Mouse (Mus musculus): ENCODE results near the gene Ctf2. TPM values are rescaled to one million over a fixed set of nuclear protein-coding genes. Genes with fewer than 3 reads are reported as not detected.

The Ctf2 gene
- polyA plus RNA-seq, 1 experiment from 2014 or later = 0.27 TPM

DNA sequence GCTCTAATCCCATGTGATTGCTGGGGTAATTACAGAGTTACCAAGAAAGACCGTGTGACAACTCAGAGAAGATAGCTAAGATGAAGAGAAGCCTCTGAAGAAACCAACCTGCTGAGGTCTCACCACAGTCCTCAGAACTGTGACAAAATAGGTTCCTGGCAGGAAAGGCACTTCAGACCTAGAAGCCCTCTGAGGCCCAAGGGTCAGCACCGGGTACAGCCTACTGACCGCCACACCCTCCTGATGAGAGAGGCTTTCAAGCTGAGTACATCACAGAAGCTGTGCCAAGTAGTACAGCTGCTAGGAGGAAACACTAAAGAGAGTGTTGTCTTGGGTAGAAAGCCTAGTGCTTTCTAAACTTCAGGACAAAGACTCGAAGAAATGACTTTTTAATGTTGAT lies 59.2 kb downstream of the Ctf2 start:
- Histone ChIP-seq H3K4me3 (ENCODE audit: low read depth, low read length) (no peak overlapping the region), H3K36me3 (ENCODE audit: control insufficient read depth, insufficient read depth, low read length) (no peaks in the 10 kb centered on the region), H3K4me2 (ENCODE audit: low read depth, low read length) (no peak overlapping the region), H3K27me3 (ENCODE audit: control insufficient read depth, insufficient read depth, low read length) (no peaks in the 10 kb centered on the region), H3K9ac (replicated peaks; ENCODE audit: low read depth, low read length) (no peak overlapping the region), H3K4me1 (ENCODE audit: control insufficient read depth, insufficient read depth, low read length) (no peaks in the 10 kb centered on the region), H3K9me3 (ENCODE audit: control insufficient read depth, low read length) (no peaks in the 10 kb centered on the region), H3K27ac (ENCODE audit: low read depth, low read length) (no peak overlapping the region)
- 72% methylated on average over 4 of the region's 4 CpGs for WGBS
- no peak for ATAC-seq (ENCODE audit: low read depth)

DNA sequence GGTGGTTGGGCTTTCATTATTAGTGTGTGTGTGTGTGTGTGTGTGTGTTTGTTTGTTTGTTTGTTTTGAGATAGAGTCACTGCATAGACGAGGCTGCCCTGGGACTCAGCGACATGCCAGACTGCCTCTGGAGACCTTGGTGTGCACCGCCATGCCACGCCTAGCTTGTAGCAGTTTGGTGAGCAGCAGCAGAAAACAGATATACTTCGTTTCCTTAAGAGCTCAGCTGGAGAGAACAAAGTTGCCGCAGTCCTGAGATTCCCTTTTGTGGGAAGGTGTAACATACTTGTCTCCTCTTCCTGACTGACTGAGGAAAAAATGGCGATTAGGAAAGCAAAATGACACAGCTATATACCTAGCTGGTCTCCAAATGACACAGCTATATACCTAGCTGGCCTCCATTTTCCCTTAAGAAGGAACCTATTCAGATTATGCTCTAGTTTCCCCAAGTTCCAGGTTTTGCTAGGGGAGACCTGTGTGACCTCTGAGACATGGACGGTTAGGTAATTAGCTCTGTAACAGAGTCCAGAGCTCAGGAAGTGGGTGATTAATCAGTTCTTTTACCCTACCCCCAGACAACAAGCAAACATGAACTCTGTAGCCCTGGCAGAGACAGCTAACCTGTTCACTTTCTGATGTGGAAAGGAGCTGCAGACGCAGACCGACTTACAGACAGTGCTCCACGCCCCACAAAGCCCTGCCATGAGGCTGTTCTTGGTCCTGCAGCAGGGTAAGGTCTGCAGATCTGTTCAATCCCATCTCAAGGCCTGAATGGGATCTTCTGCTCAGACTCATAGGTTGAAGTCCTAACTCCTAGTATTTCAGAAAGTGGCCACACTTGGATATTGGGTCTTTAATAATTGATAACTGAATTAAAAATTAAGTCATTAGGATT lies 59.8 kb downstream of the Ctf2 start:
- no peak overlapping the region for H3K4me2 ChIP-seq (ENCODE audit: low read depth, low read length)
- H3K4me3 ChIP-seq (ENCODE audit: low read depth, low read length) = no peak overlapping the region
- H3K27me3 ChIP-seq (ENCODE audit: control insufficient read depth, insufficient read depth, low read length) = no peaks in the 10 kb centered on the region
- H3K9me3 ChIP-seq (ENCODE audit: control insufficient read depth, low read length) = no peaks in the 10 kb centered on the region
- H3K9ac ChIP-seq (replicated peaks; ENCODE audit: low read depth, low read length) = no peak overlapping the region
- WGBS = 87% methylated on average over 11 of the region's 11 CpGs
- H3K27ac ChIP-seq (ENCODE audit: low read depth, low read length) = no peak overlapping the region
- ATAC-seq (ENCODE audit: low read depth) = no peak
- no peaks in the 10 kb centered on the region for H3K4me1 ChIP-seq (ENCODE audit: control insufficient read depth, insufficient read depth, low read length)
- H3K36me3 ChIP-seq (ENCODE audit: control insufficient read depth, insufficient read depth, low read length) = no peaks in the 10 kb centered on the region

MicroRNAs within 50 kb of the gene (microRNA counts, 519-probe panel; counts per million panel counts)
- microRNA mmu-miR-762 = not detected

Small RNAs within 50 kb of the gene (microRNA-seq; reads per million reads assigned to microRNA genes)
- gene Mir762 = not detected

Other genes starting within 250 kb of the Ctf2 start
- 53.0 and 66.7 TPM in 2 replicates for gene Srcap, start 220.2 kb downstream of the Ctf2 start, polyA plus RNA-seq (2014; fragmentation: Nextera tagmentation; extraction: Ambion mirVana)
- 18.3 and 19.7 TPM in 2 replicates for gene Gm42715, start 212.6 kb downstream of the Ctf2 start, polyA plus RNA-seq (2014; fragmentation: Nextera tagmentation; extraction: Ambion mirVana)
- gene Tmem265, start 170.8 kb downstream of the Ctf2 start, polyA plus RNA-seq (2014; fragmentation: Nextera tagmentation; extraction: Ambion mirVana) = 7.2 TPM in 2 replicates
- 62.1 and 69.6 TPM in 2 replicates for gene Phkg2, start 158.8 kb downstream of the Ctf2 start, polyA plus RNA-seq (2014; fragmentation: Nextera tagmentation; extraction: Ambion mirVana)
- gene Ccdc189, start 143.6 kb downstream of the Ctf2 start, polyA plus RNA-seq (2014; fragmentation: Nextera tagmentation; extraction: Ambion mirVana) = 7.8 and 10.6 TPM in 2 replicates
- gene Rnf40, start 143.4 kb downstream of the Ctf2 start, polyA plus RNA-seq (2014; fragmentation: Nextera tagmentation; extraction: Ambion mirVana) = 31.2 and 39.6 TPM in 2 replicates
- gene Zfp629, start 116.4 kb downstream of the Ctf2 start, polyA plus RNA-seq (2014; fragmentation: Nextera tagmentation; extraction: Ambion mirVana) = 20.4 and 25.3 TPM in 2 replicates
- 36.0 and 45.7 TPM in 2 replicates for gene Bcl7c, start 23.2 kb downstream of the Ctf2 start, polyA plus RNA-seq (2014; fragmentation: Nextera tagmentation; extraction: Ambion mirVana)
- 2.7 and 3.6 TPM in 2 replicates for gene Ctf1, start 19.4 kb downstream of the Ctf2 start, polyA plus RNA-seq (2014; fragmentation: Nextera tagmentation; extraction: Ambion mirVana)
- 6.5 and 9.1 TPM in 2 replicates for gene Fbxl19, start 12.4 kb upstream of the Ctf2 start, polyA plus RNA-seq (2014; fragmentation: Nextera tagmentation; extraction: Ambion mirVana)
- gene Orai3, start 37.6 kb upstream of the Ctf2 start, polyA plus RNA-seq (2014; fragmentation: Nextera tagmentation; extraction: Ambion mirVana) = 4.6 and 6.8 TPM in 2 replicates
- gene Setd1a, start 44.5 kb upstream of the Ctf2 start, polyA plus RNA-seq (2014; fragmentation: Nextera tagmentation; extraction: Ambion mirVana) = 22.4 and 23.3 TPM in 2 replicates
- gene Gm49388, start 53.4 kb upstream of the Ctf2 start, polyA plus RNA-seq (2014; fragmentation: Nextera tagmentation; extraction: Ambion mirVana) = 0.64 TPM in 1 of 2 replicates, not detected in the other
- gene Hsd3b7, start 68.4 kb upstream of the Ctf2 start, polyA plus RNA-seq (2014; fragmentation: Nextera tagmentation; extraction: Ambion mirVana) = 7.0 and 9.6 TPM in 2 replicates
- gene Stx4a, start 92.1 kb upstream of the Ctf2 start, polyA plus RNA-seq (2014; fragmentation: Nextera tagmentation; extraction: Ambion mirVana) = 9.8 and 13.5 TPM in 2 replicates
- 65.9 and 66.9 TPM in 2 replicates for gene Stx1b, start 92.4 kb upstream of the Ctf2 start, polyA plus RNA-seq (2014; fragmentation: Nextera tagmentation; extraction: Ambion mirVana)
- 12.0 and 13.1 TPM in 2 replicates for gene Zfp646, start 144.1 kb upstream of the Ctf2 start, polyA plus RNA-seq (2014; fragmentation: Nextera tagmentation; extraction: Ambion mirVana)
- 29.7 and 30.7 TPM in 2 replicates for gene Zfp668, start 144.7 kb upstream of the Ctf2 start, polyA plus RNA-seq (2014; fragmentation: Nextera tagmentation; extraction: Ambion mirVana)
- 0.37 and 0.57 TPM in 2 replicates for gene Prss53, start 158.8 kb upstream of the Ctf2 start, polyA plus RNA-seq (2014; fragmentation: Nextera tagmentation; extraction: Ambion mirVana)
- gene Gm21974, start 163.3 kb upstream of the Ctf2 start, polyA plus RNA-seq (2014; fragmentation: Nextera tagmentation; extraction: Ambion mirVana) = 0.40 and 0.54 TPM in 2 replicates
- 59.2 and 81.7 TPM in 2 replicates for gene Vkorc1, start 163.5 kb upstream of the Ctf2 start, polyA plus RNA-seq (2014; fragmentation: Nextera tagmentation; extraction: Ambion mirVana)
- 58.0 and 65.8 TPM in 2 replicates for gene Bckdk, start 171.9 kb upstream of the Ctf2 start, polyA plus RNA-seq (2014; fragmentation: Nextera tagmentation; extraction: Ambion mirVana)
- 48.6 and 49.4 TPM in 2 replicates for gene Kat8, start 180.3 kb upstream of the Ctf2 start, polyA plus RNA-seq (2014; fragmentation: Nextera tagmentation; extraction: Ambion mirVana)
- gene Prss8, start 197.9 kb upstream of the Ctf2 start, polyA plus RNA-seq (2014; fragmentation: Nextera tagmentation; extraction: Ambion mirVana) = 0.39 TPM in 1 of 2 replicates, not detected in the other
- gene Prss36, start 214.6 kb upstream of the Ctf2 start, polyA plus RNA-seq (2014; fragmentation: Nextera tagmentation; extraction: Ambion mirVana) = 14.4 and 14.8 TPM in 2 replicates
- gene Fus, start 235.3 kb upstream of the Ctf2 start, polyA plus RNA-seq (2014; fragmentation: Nextera tagmentation; extraction: Ambion mirVana) = 47.6 and 52.2 TPM in 2 replicates